8 mouse cellular contexts compared by ENCODE assay signal in the genomic region with DNA sequence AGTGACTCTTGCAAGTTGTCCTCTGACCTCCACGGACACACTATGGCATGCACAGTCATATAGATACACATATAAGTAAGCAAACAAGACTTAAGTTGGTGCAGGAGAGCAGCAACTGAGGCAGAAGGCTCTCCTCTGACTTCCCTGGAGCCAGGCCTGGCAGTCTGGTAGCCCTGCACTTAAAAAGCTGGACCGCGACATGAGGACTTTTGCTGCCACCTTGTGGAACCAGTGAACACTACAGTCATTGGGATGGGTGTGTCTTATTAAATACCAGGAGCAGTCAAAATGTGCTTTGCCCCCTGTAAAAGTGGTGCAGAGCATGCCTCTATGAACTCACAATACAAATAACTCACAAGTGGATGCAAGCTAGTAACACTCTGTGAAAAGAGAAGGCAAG. TPM values are rescaled to one million over a fixed set of nuclear protein-coding genes. Genes with fewer than 3 reads are reported as not detected.
DNase-seq lines count a peak whose midpoint lies in the region; ATAC-seq and TF ChIP-seq lines count a peak whose summit lies in the region.

No protein-coding gene starts in this region.

- H3K27me3 ChIP-seq in forebrain, postnatal 0 days (ENCODE audit: insufficient read depth, low read length) = no peaks in the 10 kb centered on the region
- no peaks in the 10 kb centered on the region for H3K27me3 ChIP-seq in hindbrain, embryonic 14.5 days (ENCODE audit: control insufficient read depth, insufficient read depth, low read length)

- peak; percentile 81 for ATAC-seq in forebrain, postnatal 0 days
- peak; percentile 67 for ATAC-seq in hindbrain, embryonic 14.5 days (ENCODE audit: low FRiP score)

- H3K9me3 ChIP-seq in forebrain, postnatal 0 days (ENCODE audit: low read length) = no peaks in the 10 kb centered on the region
- H3K9me3 ChIP-seq in hindbrain, embryonic 14.5 days (ENCODE audit: control insufficient read depth, low read length) = no peaks in the 10 kb centered on the region

- no peaks in the 10 kb centered on the region for H3K4me1 ChIP-seq in forebrain, postnatal 0 days (ENCODE audit: insufficient read depth)
- 0 out of 2 replicates have a peak, but pooled peaks cover 3% of the 10 kb centered on the region for H3K4me1 ChIP-seq in hindbrain, embryonic 14.5 days (replicated peaks; ENCODE audit: control insufficient read depth, insufficient read depth, low read length)

- H3K9ac ChIP-seq in forebrain, postnatal 0 days = no peak overlapping the region
- H3K9ac ChIP-seq in hindbrain, embryonic 14.5 days = no peak overlapping the region

- 3% methylated on average over 3 of the region's 3 CpGs for WGBS in forebrain, postnatal 0 days
- WGBS in hindbrain, embryonic 14.5 days = 2% methylated on average over 3 of the region's 3 CpGs

- no peak overlapping the region for H3K4me2 ChIP-seq in forebrain, postnatal 0 days (ENCODE audit: low read depth)
- no peak overlapping the region for H3K4me2 ChIP-seq in hindbrain, embryonic 14.5 days (replicated peaks)

- H3K36me3 ChIP-seq in forebrain, postnatal 0 days (ENCODE audit: insufficient read depth) = peaks cover 13% of the 10 kb centered on the region
- peaks cover 24% of the 10 kb centered on the region for H3K36me3 ChIP-seq in hindbrain, embryonic 14.5 days (replicated peaks; ENCODE audit: control insufficient read depth, insufficient read depth)

- H3K27ac ChIP-seq in forebrain, postnatal 0 days (ENCODE audit: low read depth, low read length) = no peak overlapping the region
- no peak overlapping the region for H3K27ac ChIP-seq in hindbrain, embryonic 14.5 days

- peak; percentile 94 for TF ChIP-seq CTCF in forebrain, postnatal 0 days (IDR thresholded peaks at IDR 0.05; ENCODE audit: low read depth)

- H3K4me3 ChIP-seq in forebrain, postnatal 0 days (ENCODE audit: low read depth, low read length) = no peak overlapping the region
- no peak overlapping the region for H3K4me3 ChIP-seq in hindbrain, embryonic 14.5 days (replicated peaks; ENCODE audit: low read length)

- peak; percentile 71 for DNase-seq in Muller cell, postnatal 12 days (ENCODE audit: inconsistent ontology term)
- peak; percentile 74 for DNase-seq in cerebellum, adult 11-12 months
- DNase-seq in forebrain, postnatal 0 days = peak; percentile 95
- DNase-seq in hindbrain, embryonic 14.5 days (ENCODE audit: low spot score) = peak; percentile 98
- peak; percentile 82 for DNase-seq in left cerebral cortex, adult 11 months (ENCODE audit: low spot score)
- peak; percentile 76 to 88 for DNase-seq in lung, postnatal 4 days
- DNase-seq in retina, postnatal 7 days (ENCODE audit: low read depth, low spot score) = peak; percentile 87
- DNase-seq in thymus, postnatal 4 days = peak; percentile 81

RNA-seq across cellular contexts. Expression of a gene that starts 6.6 kb away (rescaled TPM):
- 6.1 and 6.3 TPM in 2 replicates for total RNA-seq in forebrain, postnatal 0 days (2014; rRNA removed)
- 4.2 and 6.7 TPM in 2 replicates for polyA plus RNA-seq in forebrain, postnatal 0 days (2015; fragmentation: Nextera tagmentation; extraction: Ambion mirVana)
- 6.3 and 7.9 TPM in 2 replicates for polyA plus RNA-seq in hindbrain, embryonic 14.5 days (2014; fragmentation: Nextera tagmentation; extraction: Ambion mirVana)

RNA-seq across cellular contexts. Expression of a gene that starts 47.6 kb away (rescaled TPM):
- 2.7 and 3.0 TPM in 2 replicates for total RNA-seq in forebrain, postnatal 0 days (2014; rRNA removed)
- 2.6 and 4.2 TPM in 2 replicates for polyA plus RNA-seq in forebrain, postnatal 0 days (2015; fragmentation: Nextera tagmentation; extraction: Ambion mirVana)
- polyA plus RNA-seq in hindbrain, embryonic 14.5 days (2014; fragmentation: Nextera tagmentation; extraction: Ambion mirVana) = 10.5 and 10.6 TPM in 2 replicates
